Mouse (Mus musculus) heart, embryonic 16.5 days (tissue): Measurements from ENCODE around the gene Rbpj. TPM values are rescaled to one million over a fixed set of nuclear protein-coding genes. Genes with fewer than 3 reads are reported as not detected.

Experiments used
- ATAC-seq: fragments of 200-750 bp; cut with Nextera tagmentation; replicated peaks from 2 replicates; pipeline ENCODE4 v1.8.0; 2017; ENCODE audit warnings: moderate number of reproducible peaks; ENCODE audit not compliant: insufficient read depth, low FRiP score; ENCODE audit errors: extremely low read depth
- H3K27ac ChIP-seq: fragments of 300-500 bp; sonication (generic); 2 replicates; pipeline ENCODE4 v1.5.1; 2014; ENCODE audit warnings: mild to moderate bottlenecking, low read length, control low read depth, moderate library complexity
- H3K27me3 ChIP-seq: fragments of 300-500 bp; sonication (generic); 2 replicates; pipeline ENCODE4 v1.6.1; 2014; ENCODE audit warnings: low read length, mixed read lengths; ENCODE audit not compliant: control insufficient read depth, insufficient read depth
- H3K36me3 ChIP-seq: fragments of 300-500 bp; sonication (generic); 2 replicates; pipeline ENCODE4 v1.6.1; 2014; ENCODE audit not compliant: control insufficient read depth, insufficient read depth
- H3K4me1 ChIP-seq: fragments of 300-500 bp; sonication (generic); 2 replicates; pipeline ENCODE4 v1.6.1; 2014; ENCODE audit warnings: low read length, mixed read lengths; ENCODE audit not compliant: control insufficient read depth, insufficient read depth
- H3K4me2 ChIP-seq: fragments of 300-500 bp; sonication (generic); 2 replicates; pipeline ENCODE4 v1.6.1; 2014; ENCODE audit warnings: low read depth, mild to moderate bottlenecking, control low read depth, low read length
- H3K4me3 ChIP-seq: fragments of 300-500 bp; sonication (generic); 2 replicates; pipeline ENCODE4 v1.5.1; 2014; ENCODE audit warnings: mild to moderate bottlenecking, control low read depth, low read length
- H3K9ac ChIP-seq: fragments of 300-500 bp; sonication (generic); 2 replicates; pipeline ENCODE4 v1.6.1; 2014; ENCODE audit warnings: low read length, control low read depth
- H3K9me3 ChIP-seq: fragments of 300-500 bp; sonication (generic); replicated peaks from 2 replicates; pipeline ENCODE4 v1.6.1; 2016; ENCODE audit warnings: low read length; ENCODE audit not compliant: control insufficient read depth
- WGBS: fragments of 180-500 bp; shearing (Covaris S2); extraction: QIAGEN DNeasy Blood & Tissue Kit; methylation state at CpG from one replicate; pipeline ENCODE4 v1.1.7; 2014; 5-methylcytosine and 5-hydroxymethylcytosine counted together
- polyA plus RNA-seq: library from polyadenylated mRNA; unstranded; fragments of >200 nt; fragmentation: Nextera tagmentation; extraction: Ambion mirVana; gene quantifications from 2 replicates; pipeline ENCODE4 v1.2.1, GENCODE M21; 2015

Gene Rbpj
- polyA plus RNA-seq, 1 experiment from 2014 or later = 20.3 TPM

GRCm38 (mm10) chr5:53593080-53593688 lies 127.2 kb downstream of the Rbpj start:
- Histone ChIP-seq H3K9ac (no peak overlapping the region), H3K4me2 (no peak overlapping the region), H3K4me3 (no peak overlapping the region), H3K9me3 (no peaks in the 10 kb centered on the region), H3K4me1 (peaks cover 20% of the 10 kb centered on the region), H3K36me3 (no peaks in the 10 kb centered on the region), H3K27ac (no peak overlapping the region), H3K27me3 (no peaks in the 10 kb centered on the region)
- ATAC-seq = no peak
- WGBS = 75% methylated on average over 5 of the region's 5 CpGs

DNA sequence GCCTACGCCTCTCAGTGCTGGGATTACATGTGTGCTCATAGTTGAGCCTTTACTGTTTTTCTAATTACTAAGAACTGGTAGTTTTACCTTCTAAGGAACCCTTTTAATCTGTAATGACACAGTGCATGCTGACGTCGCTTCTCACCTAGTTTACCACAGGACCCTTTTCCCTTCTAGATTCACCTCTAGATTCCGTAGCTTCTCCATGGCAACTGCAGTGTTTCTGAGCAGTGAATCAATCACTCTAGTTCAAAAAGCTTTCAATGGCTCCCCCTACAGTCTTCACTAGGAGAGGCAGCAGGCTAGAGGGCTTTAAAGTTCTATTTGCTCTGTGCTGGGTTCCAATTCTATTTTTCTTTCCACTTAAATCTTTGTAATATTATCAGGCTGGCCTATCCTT lies 128.3 kb downstream of the Rbpj start:
- ATAC-seq = no peak
- peak overlapping the region; percentile 20 for H3K4me2 ChIP-seq

GRCm38 (mm10) chr5:53598510-53598909 lies 132.6 kb downstream of the Rbpj start:
- Histone ChIP-seq H3K27me3 (no peaks in the 10 kb centered on the region), H3K9me3 (no peaks in the 10 kb centered on the region), H3K9ac (no peak overlapping the region), H3K4me2 (no peak overlapping the region), H3K4me1 (peaks cover 9% of the 10 kb centered on the region), H3K27ac (no peak overlapping the region), H3K36me3 (no peaks in the 10 kb centered on the region), H3K4me3 (no peak overlapping the region)
- ATAC-seq = no peak

More for the DNA sequence above, 128.3 kb downstream of the Rbpj start:
- H3K9ac ChIP-seq = no peak overlapping the region
- no peaks in the 10 kb centered on the region for H3K9me3 ChIP-seq
- no peaks in the 10 kb centered on the region for H3K27me3 ChIP-seq
- H3K4me3 ChIP-seq = no peak overlapping the region
- no peak overlapping the region for H3K27ac ChIP-seq
- 32% methylated on average over 4 of the region's 4 CpGs for WGBS
- H3K4me1 ChIP-seq = peaks cover 20% of the 10 kb centered on the region
- no peaks in the 10 kb centered on the region for H3K36me3 ChIP-seq

GRCm38 (mm10) chr5:53599116-53599515 lies 133.2 kb downstream of the Rbpj start:
- H3K4me1 ChIP-seq = peaks cover 7% of the 10 kb centered on the region
- no peaks in the 10 kb centered on the region for H3K36me3 ChIP-seq
- WGBS = 85% methylated on average over 1 of the region's 1 CpGs
- H3K4me2 ChIP-seq = no peak overlapping the region
- H3K27ac ChIP-seq = no peak overlapping the region
- H3K9me3 ChIP-seq = no peaks in the 10 kb centered on the region
- no peak for ATAC-seq
- H3K9ac ChIP-seq = no peak overlapping the region
- no peak overlapping the region for H3K4me3 ChIP-seq
- no peaks in the 10 kb centered on the region for H3K27me3 ChIP-seq

DNA sequence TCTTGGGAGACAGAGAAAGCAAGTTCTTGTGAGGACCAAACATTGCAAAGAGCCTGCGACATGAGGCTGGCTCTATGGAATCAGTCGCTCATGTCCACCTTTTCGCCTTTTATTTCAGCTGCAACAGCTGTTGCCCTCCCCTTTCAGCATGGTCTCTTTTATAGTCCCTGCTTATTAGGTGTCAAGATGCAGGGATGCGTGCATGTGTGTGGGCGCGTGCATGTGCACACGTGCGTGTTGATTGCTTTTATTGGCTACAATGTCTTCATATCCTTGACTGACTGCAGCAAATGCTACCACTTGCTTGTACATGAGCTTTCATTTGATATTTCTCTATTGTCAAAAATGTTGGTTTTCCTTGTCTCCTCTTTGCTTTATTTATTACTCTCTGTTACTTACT lies 136.2 kb downstream of the Rbpj start:
- H3K36me3 ChIP-seq = no peaks in the 10 kb centered on the region
- H3K4me1 ChIP-seq = peaks cover 6% of the 10 kb centered on the region
- 91% methylated on average over 8 of the region's 8 CpGs for WGBS
- H3K27me3 ChIP-seq = no peaks in the 10 kb centered on the region
- no peak for ATAC-seq
- no peak overlapping the region for H3K27ac ChIP-seq
- no peaks in the 10 kb centered on the region for H3K9me3 ChIP-seq
- no peak overlapping the region for H3K4me2 ChIP-seq
- no peak overlapping the region for H3K9ac ChIP-seq
- no peak overlapping the region for H3K4me3 ChIP-seq

DNA sequence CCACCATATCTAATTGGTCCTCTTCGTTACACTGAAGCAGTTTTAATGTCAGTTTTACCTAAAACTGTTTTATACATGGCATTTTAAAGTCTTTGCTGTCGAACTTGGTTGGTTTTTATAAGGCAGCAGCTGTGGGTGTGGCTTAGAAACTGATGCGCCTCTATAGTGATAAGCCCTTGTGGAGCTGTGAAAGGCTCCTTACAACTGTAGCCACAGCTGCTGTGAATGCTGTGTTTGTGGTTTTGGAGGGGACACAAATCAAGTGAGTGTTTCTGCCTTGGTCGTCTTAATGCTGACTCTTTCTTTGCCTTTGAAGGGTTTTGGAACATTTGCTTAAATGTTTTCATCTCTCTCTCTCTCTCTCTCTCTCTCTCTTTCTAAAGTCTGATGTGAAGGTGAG lies 139.5 kb downstream of the Rbpj start:
- H3K27me3 ChIP-seq = no peaks in the 10 kb centered on the region
- peaks cover 6% of the 10 kb centered on the region for H3K4me1 ChIP-seq
- no peak overlapping the region for H3K9ac ChIP-seq
- H3K9me3 ChIP-seq = no peaks in the 10 kb centered on the region
- no peak overlapping the region for H3K4me3 ChIP-seq
- 59% methylated on average over 4 of the region's 4 CpGs for WGBS
- H3K36me3 ChIP-seq = no peaks in the 10 kb centered on the region
- no peak for ATAC-seq
- no peak overlapping the region for H3K27ac ChIP-seq
- H3K4me2 ChIP-seq = no peak overlapping the region

DNA sequence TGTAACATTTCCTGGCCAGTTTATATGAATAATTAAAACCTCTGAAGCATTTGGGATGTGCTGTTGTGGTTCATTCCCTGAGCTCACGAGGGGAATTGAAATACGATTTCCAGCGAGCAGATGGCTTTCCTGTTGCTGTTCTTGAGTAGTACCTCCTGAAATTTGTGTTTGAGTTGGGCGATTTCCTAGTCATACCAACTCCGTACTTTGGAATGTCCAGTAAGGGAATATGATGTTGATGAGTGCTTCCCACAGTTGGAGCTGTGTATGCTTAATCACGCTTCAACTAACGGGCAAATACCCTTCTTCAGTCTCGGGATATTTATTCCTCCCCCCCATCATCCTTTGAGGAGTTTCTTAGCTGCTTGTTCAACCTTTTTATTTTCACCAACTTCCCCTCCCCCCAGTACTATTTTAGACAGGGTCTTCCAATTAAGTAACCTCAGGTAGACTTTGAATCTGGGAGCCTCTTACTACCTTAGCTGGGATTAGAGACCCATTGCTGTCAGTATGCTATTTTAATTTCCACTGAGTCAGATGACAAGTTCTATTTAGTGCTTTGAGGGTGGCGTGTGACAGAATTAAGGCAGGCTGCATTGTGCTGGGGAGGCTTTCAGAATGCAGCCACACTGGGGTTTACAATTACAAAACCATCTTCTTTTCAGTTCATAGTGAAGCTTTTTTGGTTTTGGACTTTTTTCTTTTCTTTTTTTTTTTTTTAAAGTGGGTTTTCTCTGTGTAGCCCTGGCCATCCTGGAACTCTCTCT lies 141.5 kb downstream of the Rbpj start:
- Histone ChIP-seq H3K9ac (no peak overlapping the region), H3K9me3 (no peaks in the 10 kb centered on the region), H3K27me3 (no peaks in the 10 kb centered on the region), H3K4me1 (peaks cover 4% of the 10 kb centered on the region), H3K36me3 (no peaks in the 10 kb centered on the region), H3K27ac (no peak overlapping the region), H3K4me3 (no peak overlapping the region), H3K4me2 (no peak overlapping the region)
- 58% methylated on average over 9 of the region's 9 CpGs for WGBS
- no peak for ATAC-seq

DNA sequence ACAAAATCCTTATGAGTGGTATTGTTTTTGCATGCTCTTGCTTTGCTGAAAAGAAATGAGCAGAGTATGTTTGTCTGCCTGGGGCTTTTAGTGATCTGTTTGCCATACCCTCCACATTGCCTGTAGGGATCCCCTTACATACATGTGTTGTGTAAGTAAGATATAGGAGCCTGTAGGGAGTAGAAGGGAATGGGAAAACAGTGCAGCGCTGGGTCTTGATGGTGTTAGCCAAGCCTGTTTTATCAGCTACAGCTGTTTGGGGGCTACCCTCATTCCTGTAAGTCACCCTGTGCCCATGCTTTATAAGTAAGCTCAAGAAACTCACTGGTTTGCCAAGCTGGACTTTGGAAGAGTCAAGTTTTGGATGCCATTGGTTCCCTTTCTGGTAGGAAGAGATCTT lies 152.9 kb downstream of the Rbpj start:
- Histone ChIP-seq H3K4me1 (no peaks in the 10 kb centered on the region; the same call in none of the 2 replicates), H3K27me3 (no peaks in the 10 kb centered on the region), H3K36me3 (peaks cover 7% of the 10 kb centered on the region; the same call in 1 of the 2 replicates), H3K4me2 (no peak overlapping the region), H3K27ac (no peak overlapping the region), H3K4me3 (no peak overlapping the region), H3K9me3 (peaks cover 5% of the 10 kb centered on the region), H3K9ac (no peak overlapping the region)
- no peak for ATAC-seq
- 71% methylated on average over 1 of the region's 1 CpGs for WGBS

DNA sequence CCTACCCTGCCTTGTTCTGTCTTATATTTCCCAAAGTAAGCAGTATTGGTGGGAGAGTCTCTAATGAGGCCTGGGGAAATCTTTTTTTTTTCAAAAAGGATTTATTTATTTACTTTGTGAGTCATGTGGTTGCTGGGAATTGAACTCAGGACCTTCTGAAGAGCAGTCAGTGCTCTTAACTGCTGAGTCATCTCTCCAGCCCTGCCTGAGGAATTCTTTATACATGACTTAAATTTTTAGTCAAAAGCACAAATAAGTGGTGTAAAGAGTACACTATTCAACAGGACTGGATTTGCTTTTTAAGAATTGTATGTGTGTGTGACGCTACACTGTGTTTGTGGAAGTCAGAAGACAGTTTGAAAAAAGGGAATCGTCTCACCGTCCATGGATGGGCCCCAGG lies 166.1 kb downstream of the Rbpj start:
- H3K27ac ChIP-seq = no peak overlapping the region
- no peak for ATAC-seq
- H3K4me1 ChIP-seq = no peaks in the 10 kb centered on the region
- no peaks in the 10 kb centered on the region for H3K27me3 ChIP-seq
- H3K9me3 ChIP-seq = no peaks in the 10 kb centered on the region
- 43% methylated on average over 3 of the region's 3 CpGs for WGBS
- H3K36me3 ChIP-seq = no peaks in the 10 kb centered on the region; the same call in 1 of the 2 replicates
- H3K4me2 ChIP-seq = no peak overlapping the region
- H3K9ac ChIP-seq = no peak overlapping the region
- no peak overlapping the region for H3K4me3 ChIP-seq
